Mouse (Mus musculus): Measurements from ENCODE around the gene Nkain1. TPM values are rescaled to one million over a fixed set of nuclear protein-coding genes. Genes with fewer than 3 reads are reported as not detected.

Gene Nkain1
- total and polyA plus RNA-seq, 3 experiments: 5.6 to 16.7 (median 7.0) TPM

DNA sequence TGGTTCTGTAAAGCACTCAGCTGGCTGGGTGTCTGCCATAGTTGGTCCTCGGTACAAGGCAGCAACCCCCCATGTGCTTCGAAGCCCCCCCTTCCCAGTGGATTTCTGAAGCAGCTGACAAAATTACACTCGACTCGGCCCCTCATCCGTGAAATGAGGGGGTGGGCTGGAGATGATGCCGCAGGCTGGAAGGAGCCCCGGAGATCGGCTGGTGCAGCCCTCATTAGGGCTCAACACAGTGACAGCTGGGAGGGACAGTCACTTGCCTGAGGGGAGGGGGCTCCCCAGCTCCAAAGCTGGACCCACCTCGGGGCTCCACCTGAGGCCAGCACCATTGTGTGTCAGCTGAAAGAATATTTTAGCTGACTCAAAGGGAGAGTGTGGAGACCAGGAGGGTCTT lies 29.6 kb downstream of the Nkain1 start:
- Histone ChIP-seq H3K9ac (ENCODE audit: low read depth, low read length) (no peak overlapping the region), H3K27me3 (ENCODE audit: control insufficient read depth, insufficient read depth, low read length) (no peaks in the 10 kb centered on the region), H3K36me3 (ENCODE audit: control insufficient read depth, insufficient read depth, low read length) (no peaks in the 10 kb centered on the region), H3K79me2 (replicated peaks; ENCODE audit: control insufficient read depth, insufficient read depth, low read length) (no peaks in the 10 kb centered on the region), H3K4me1 (ENCODE audit: control insufficient read depth, insufficient read depth, low read length) (no peaks in the 10 kb centered on the region), H3K4me3 (no peak overlapping the region), H3K27ac (no peak overlapping the region)
- DNase-seq: no peak
- 69% methylated on average over 9 of the region's 9 CpGs for WGBS
- TF ChIP-seq CTCF (IDR thresholded peaks at IDR 0.05): no peak
- no peak for TF ChIP-seq POLR2A (IDR thresholded peaks at IDR 0.05; ENCODE audit: insufficient read depth, low read depth, low read length)
- no peak for TF ChIP-seq EP300 (IDR thresholded peaks at IDR 0.05; ENCODE audit: insufficient read depth, low read depth, low read length)
- intact Hi-C loops (cut with DNase I): no loop called here

DNA sequence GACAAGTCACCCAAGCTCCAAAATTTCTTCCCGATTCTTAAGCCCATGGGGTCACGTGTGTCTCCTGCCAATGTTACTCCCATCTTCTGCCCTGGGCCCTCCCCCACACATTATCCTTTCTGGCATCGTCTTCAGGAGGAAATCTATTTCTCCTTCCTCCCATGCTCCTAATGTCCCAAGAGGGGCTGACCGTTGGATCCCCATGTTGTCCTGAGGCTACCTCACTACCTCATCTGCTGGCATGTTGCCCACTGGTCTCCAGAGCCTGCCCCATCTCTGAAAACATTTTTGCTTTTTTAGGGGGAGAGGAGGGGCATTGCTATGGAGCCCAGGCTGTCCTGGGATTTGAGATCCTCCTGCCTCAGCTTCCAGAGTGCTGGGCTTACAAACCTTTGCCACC lies 30.9 kb downstream of the Nkain1 start:
- Histone ChIP-seq H3K4me3 (no peak overlapping the region), H3K9ac (ENCODE audit: low read depth, low read length) (no peak overlapping the region), H3K79me2 (replicated peaks; ENCODE audit: control insufficient read depth, insufficient read depth, low read length) (no peaks in the 10 kb centered on the region), H3K36me3 (ENCODE audit: control insufficient read depth, insufficient read depth, low read length) (no peaks in the 10 kb centered on the region), H3K27me3 (ENCODE audit: control insufficient read depth, insufficient read depth, low read length) (no peaks in the 10 kb centered on the region), H3K4me1 (ENCODE audit: control insufficient read depth, insufficient read depth, low read length) (no peaks in the 10 kb centered on the region), H3K27ac (no peak overlapping the region)
- DNase-seq: no peak
- TF ChIP-seq POLR2A (IDR thresholded peaks at IDR 0.05; ENCODE audit: insufficient read depth, low read depth, low read length) (no peak), CTCF (IDR thresholded peaks at IDR 0.05) (no peak), EP300 (IDR thresholded peaks at IDR 0.05; ENCODE audit: insufficient read depth, low read depth, low read length) (no peak)
- intact Hi-C loops (cut with DNase I): no loop called here
- WGBS: 36% methylated on average over 4 of the region's 4 CpGs

DNA sequence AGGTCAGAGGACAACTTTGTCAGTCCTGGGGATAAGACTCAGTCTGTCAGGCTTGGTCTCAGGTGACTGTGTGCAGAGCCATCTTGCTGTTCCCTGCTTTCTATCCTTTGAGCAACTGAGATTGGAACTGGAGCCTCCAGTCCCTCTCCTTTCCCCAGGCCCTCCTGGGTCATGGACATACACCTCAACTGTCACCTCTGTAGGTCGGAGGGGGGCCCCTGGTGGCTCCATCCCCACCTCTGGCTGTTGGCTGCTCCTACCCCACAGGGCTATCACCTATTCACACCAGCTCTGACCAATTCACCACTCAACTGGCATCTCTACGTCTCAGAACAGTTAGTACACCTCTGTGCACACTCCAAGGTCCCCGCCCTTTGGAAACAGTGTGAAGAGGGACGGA lies 33.1 kb downstream of the Nkain1 start:
- H3K9ac ChIP-seq (ENCODE audit: low read depth, low read length): no peak overlapping the region
- no peak for DNase-seq
- intact Hi-C loops (cut with DNase I): no loop called here
- H3K27ac ChIP-seq: no peak overlapping the region
- no peaks in the 10 kb centered on the region for H3K4me1 ChIP-seq (ENCODE audit: control insufficient read depth, insufficient read depth, low read length)
- no peaks in the 10 kb centered on the region for H3K27me3 ChIP-seq (ENCODE audit: control insufficient read depth, insufficient read depth, low read length)
- H3K4me3 ChIP-seq: no peak overlapping the region
- no peaks in the 10 kb centered on the region for H3K79me2 ChIP-seq (replicated peaks; ENCODE audit: control insufficient read depth, insufficient read depth, low read length)
- TF ChIP-seq EP300 (IDR thresholded peaks at IDR 0.05; ENCODE audit: insufficient read depth, low read depth, low read length): no peak
- no peak for TF ChIP-seq POLR2A (IDR thresholded peaks at IDR 0.05; ENCODE audit: insufficient read depth, low read depth, low read length)
- no peak for TF ChIP-seq CTCF (IDR thresholded peaks at IDR 0.05)
- WGBS: 78% methylated on average over 4 of the region's 4 CpGs
- H3K36me3 ChIP-seq (ENCODE audit: control insufficient read depth, insufficient read depth, low read length): no peaks in the 10 kb centered on the region

DNA sequence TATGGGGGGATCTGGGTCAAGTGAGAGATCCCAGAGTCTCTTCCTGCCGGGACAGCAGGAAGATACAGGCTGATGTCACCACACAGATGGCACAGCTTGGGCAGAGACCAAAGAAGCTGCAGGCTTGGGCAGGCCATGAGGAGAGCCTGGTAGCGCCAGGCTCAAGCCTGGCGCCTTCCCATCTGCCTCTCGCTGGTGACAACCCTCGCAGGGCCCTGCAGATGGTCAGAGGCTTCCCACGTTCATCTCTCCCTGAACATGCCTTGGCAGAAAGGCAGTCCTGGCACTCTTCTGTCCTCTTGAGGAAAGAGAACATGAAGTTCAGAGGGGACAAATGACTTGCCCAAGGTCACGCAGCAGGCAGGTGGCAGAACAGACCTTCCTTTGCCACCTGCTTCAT lies 34.3 kb downstream of the Nkain1 start:
- no peaks in the 10 kb centered on the region for H3K79me2 ChIP-seq (replicated peaks; ENCODE audit: control insufficient read depth, insufficient read depth, low read length)
- DNase-seq: no peak

DNA sequence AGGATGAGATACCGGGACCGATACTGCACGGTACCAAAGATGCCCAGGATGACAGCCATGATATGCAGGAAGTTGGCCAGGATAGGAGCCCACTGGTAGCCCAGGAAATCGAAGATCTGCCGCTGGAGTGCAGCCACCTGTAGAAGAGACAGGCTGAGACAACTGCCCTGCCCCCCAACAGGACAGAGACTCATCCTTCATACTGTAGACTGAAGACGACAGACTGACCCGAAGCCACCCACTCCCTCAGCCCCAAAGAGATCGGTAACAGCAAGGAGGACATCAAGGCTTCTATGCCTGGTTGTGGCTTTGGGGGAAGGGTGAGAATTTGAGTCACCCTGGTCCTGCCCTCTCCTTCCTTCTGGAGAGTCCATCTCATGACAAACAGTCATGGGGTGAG lies 34.9 kb downstream of the Nkain1 start:
- intact Hi-C loops (cut with DNase I): no loop called here

More for the DNA sequence above, 34.3 kb downstream of the Nkain1 start:
- H3K27me3 ChIP-seq (ENCODE audit: control insufficient read depth, insufficient read depth, low read length): no peaks in the 10 kb centered on the region
- H3K36me3 ChIP-seq (ENCODE audit: control insufficient read depth, insufficient read depth, low read length): no peaks in the 10 kb centered on the region
- no peak overlapping the region for H3K4me3 ChIP-seq
- 76% methylated on average over 7 of the region's 7 CpGs for WGBS
- intact Hi-C loops (cut with DNase I): no loop called here
- no peaks in the 10 kb centered on the region for H3K4me1 ChIP-seq (ENCODE audit: control insufficient read depth, insufficient read depth, low read length)
- H3K9ac ChIP-seq (ENCODE audit: low read depth, low read length): no peak overlapping the region
- no peak overlapping the region for H3K27ac ChIP-seq
- TF ChIP-seq CTCF (IDR thresholded peaks at IDR 0.05) (no peak), EP300 (IDR thresholded peaks at IDR 0.05; ENCODE audit: insufficient read depth, low read depth, low read length) (no peak), POLR2A (IDR thresholded peaks at IDR 0.05; ENCODE audit: insufficient read depth, low read depth, low read length) (no peak)

DNA sequence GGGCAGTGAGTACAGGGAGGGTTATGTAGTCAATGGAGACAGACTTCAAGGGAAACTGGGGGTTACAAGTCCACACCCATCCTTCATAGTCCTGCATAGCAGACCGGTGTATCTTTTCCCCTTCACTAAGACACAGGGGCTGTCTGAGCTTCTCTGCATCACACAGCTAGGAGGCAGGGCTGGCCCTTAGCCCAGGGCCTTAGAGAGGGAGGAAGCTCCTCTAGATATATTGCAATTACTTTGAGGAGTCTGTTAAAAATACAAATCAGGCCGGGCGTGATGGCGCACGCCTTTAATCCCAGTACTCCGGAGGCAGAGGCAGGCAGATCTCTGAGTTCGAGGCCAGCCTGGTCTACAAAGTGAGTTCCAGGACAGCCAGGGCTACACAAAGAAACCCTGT lies 36.6 kb downstream of the Nkain1 start:
- DNase-seq: no peak
- Histone ChIP-seq H3K9ac (ENCODE audit: low read depth, low read length) (no peak overlapping the region), H3K4me1 (ENCODE audit: control insufficient read depth, insufficient read depth, low read length) (no peaks in the 10 kb centered on the region), H3K4me3 (no peak overlapping the region), H3K27me3 (ENCODE audit: control insufficient read depth, insufficient read depth, low read length) (no peaks in the 10 kb centered on the region), H3K79me2 (replicated peaks; ENCODE audit: control insufficient read depth, insufficient read depth, low read length) (no peaks in the 10 kb centered on the region), H3K27ac (no peak overlapping the region), H3K36me3 (ENCODE audit: control insufficient read depth, insufficient read depth, low read length) (no peaks in the 10 kb centered on the region)
- intact Hi-C loops (cut with DNase I): no loop called here
- no peak for TF ChIP-seq POLR2A (IDR thresholded peaks at IDR 0.05; ENCODE audit: insufficient read depth, low read depth, low read length)
- no peak for TF ChIP-seq CTCF (IDR thresholded peaks at IDR 0.05)
- no peak for TF ChIP-seq EP300 (IDR thresholded peaks at IDR 0.05; ENCODE audit: insufficient read depth, low read depth, low read length)
- 93% methylated on average over 7 of the region's 7 CpGs for WGBS

More for the DNA sequence above, 34.9 kb downstream of the Nkain1 start:
- Histone ChIP-seq H3K79me2 (replicated peaks; ENCODE audit: control insufficient read depth, insufficient read depth, low read length) (no peaks in the 10 kb centered on the region), H3K36me3 (ENCODE audit: control insufficient read depth, insufficient read depth, low read length) (no peaks in the 10 kb centered on the region), H3K4me1 (ENCODE audit: control insufficient read depth, insufficient read depth, low read length) (no peaks in the 10 kb centered on the region), H3K9ac (ENCODE audit: low read depth, low read length) (no peak overlapping the region), H3K27me3 (ENCODE audit: control insufficient read depth, insufficient read depth, low read length) (no peaks in the 10 kb centered on the region), H3K27ac (no peak overlapping the region), H3K4me3 (no peak overlapping the region)
- TF ChIP-seq EP300 (IDR thresholded peaks at IDR 0.05; ENCODE audit: insufficient read depth, low read depth, low read length) (no peak), CTCF (IDR thresholded peaks at IDR 0.05) (no peak), POLR2A (IDR thresholded peaks at IDR 0.05; ENCODE audit: insufficient read depth, low read depth, low read length) (no peak)
- 73% methylated on average over 8 of the region's 8 CpGs for WGBS
- no peak for DNase-seq

Measured in heart, adult 2 months (tissue).